Mouse (Mus musculus) spleen, adult 18-20 months (tissue): Measurements from ENCODE around the gene Gabrd.
A peak's percentile ranks its signal among the peaks of the same experiment; 100 is the strongest.
"Not testable (repeated sequence)": the region's sequence is repeated elsewhere in the genome, so short reads cannot be mapped to it uniquely, and the experiment has no call there.

Experiments used
- DNase-seq, 2 experiments: peaks; one replicate each; pipeline ENCODE4 v3.0.0; 2022; ENCODE audit warnings: mixed read lengths in 2 of 2

The Gabrd gene

GRCm38 (mm10) chr4:155397511-155398221 is at the start of gene Gabrd:
Gene Gabrd, minus strand, starts transcription at chr4:155398112.
- DNase-seq, result no peak

DNA sequence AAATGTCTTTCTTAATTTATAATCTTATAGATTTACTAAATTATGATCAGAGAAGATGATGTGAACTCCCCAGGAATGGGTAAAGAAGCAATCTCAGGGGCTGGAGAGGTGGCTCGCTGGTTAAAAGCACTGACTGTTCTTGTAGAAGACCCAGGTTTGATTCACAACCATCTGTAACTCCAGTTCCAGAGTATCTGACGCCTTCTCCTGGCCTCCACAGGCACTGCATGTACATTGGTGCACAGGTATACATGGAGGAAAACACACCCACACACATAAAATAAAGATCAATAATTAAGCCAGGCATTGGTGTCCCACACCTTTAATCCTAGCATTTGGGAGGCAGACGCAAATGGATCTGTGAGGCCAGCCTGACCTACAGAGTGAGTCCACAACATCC is 44.9 kb upstream of the Gabrd start:
- no peak for DNase-seq

DNA sequence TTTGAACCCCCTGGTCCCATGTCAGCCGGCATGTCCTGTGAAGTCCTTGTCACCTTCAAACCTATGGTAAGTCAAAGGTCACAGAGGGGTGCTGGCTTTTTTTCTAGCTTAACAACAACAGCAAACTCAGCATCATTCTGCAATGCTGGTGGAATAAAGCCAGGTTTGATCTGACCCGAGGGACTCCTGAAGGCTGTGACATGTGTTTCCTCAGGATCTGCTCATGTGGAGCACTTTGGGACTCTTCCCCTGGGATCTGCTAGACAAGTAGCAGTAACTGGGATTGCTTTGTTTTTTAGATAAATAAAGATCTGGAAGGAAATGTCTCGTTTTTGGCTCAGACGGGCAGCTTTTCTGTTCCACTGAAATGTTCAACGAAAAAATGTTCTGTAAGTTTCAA is 36.1 kb upstream of the Gabrd start:
- no peak for DNase-seq

DNA sequence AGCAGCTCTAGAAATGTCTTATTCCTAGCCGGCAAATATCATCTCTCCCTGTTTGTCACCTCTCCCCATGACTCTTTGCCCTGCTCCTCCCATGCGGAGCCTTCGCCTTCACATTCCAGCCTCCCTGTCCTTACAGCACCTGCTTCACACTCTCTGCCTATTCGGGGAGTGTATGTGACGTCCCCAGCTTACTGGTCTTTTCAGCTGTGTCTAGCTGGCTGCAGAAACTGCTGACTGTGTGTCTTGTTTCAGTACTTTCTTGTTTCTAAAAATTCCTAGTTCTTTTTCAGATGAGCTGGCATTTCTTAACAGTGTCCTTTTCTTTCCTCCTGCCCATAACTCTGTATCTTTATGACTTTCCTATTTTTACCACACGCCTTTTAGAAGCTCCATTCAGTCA is 34.4 kb upstream of the Gabrd start:
- DNase-seq, result no peak

- no peak for DNase-seq
Observed at GRCm38 (mm10) chr4:155429202-155429601, 31.3 kb upstream of the Gabrd start.

- DNase-seq, result no peak
Observed at GRCm38 (mm10) chr4:155428442-155428841, 30.5 kb upstream of the Gabrd start.

DNA sequence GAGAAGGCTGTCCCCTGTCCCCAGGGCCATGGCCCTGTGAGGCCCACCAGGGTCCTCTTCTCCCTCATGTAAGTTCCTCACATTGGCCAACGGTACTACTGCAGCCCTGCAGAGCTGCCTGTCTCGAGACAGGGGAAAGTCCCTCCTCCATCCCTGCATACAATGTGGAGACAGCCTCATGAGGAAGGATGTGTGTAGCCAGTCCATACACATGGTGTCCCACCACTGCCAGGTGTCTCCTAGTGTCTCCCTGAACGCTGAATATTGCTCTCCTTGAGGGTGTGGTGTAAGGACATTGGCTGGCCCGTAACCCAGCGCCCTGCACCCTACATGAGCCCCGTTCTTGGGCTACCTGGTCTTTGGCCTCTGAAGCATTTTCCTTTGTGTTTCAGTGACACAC is 28.4 kb upstream of the Gabrd start:
- no peak for DNase-seq

GRCm38 (mm10) chr4:155423988-155424387 is 26.1 kb upstream of the Gabrd start:
- DNase-seq, result no peak

GRCm38 (mm10) chr4:155421412-155422370 is 23.8 kb upstream of the Gabrd start:
- DNase-seq, result not testable (repeated sequence)

DNA sequence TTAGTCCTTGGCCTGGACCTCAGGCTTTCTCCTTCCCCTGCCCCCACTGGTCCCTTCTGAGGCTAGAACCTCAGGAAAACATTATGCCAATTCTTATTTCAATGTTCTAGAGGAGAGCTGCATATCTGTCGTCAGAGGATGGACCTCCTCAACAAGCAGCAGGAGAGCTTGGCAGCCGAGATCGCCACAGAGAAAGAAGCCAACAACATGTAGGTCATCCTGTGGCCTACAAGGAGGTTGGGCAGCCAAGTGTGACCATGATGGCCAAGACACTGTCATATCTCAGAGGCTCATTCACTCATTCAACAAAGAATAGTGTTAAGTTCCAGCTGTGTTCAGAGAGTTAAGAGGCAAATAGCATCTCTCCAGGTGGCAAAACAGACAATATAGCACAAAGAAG is 22.2 kb upstream of the Gabrd start:
- DNase-seq, result no peak

GRCm38 (mm10) chr4:155414656-155415235 is 16.8 kb upstream of the Gabrd start:
- DNase-seq, result no peak

DNA sequence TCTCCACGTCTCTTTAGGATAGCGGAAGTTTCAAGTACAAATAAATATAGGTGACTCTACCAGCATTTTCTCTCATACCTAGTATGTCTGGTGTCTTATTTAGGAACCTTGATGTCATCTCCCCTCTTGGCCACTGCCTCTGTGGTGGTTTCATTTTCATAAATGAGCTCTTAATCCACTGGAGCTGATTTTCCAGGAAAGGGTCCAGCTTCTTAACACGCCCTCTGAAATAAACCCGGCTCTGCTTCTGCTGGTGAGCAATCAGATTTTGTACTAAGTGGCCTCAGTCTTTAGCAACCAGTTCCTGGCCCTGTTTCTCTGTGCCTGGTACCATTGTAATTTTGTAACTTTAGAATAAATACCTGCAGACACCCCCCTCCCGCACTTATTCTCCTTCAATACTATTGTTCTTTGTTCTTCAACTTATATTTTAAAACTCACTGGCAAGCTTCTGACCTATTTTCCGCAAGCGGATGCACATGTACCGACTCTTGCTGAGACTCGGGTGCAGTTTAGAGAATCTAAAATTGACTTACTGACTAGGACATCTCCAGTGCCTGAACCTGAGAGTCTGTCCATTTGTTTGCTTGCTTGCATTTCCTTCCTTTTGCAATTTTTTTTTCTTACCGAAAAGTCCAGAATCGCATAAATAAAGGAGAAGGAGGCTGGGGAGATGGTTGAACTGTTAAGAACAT is 15.9 kb upstream of the Gabrd start:
- DNase-seq, result no peak

GRCm38 (mm10) chr4:155412124-155412523 is 14.2 kb upstream of the Gabrd start:
- DNase-seq, result no peak

DNA sequence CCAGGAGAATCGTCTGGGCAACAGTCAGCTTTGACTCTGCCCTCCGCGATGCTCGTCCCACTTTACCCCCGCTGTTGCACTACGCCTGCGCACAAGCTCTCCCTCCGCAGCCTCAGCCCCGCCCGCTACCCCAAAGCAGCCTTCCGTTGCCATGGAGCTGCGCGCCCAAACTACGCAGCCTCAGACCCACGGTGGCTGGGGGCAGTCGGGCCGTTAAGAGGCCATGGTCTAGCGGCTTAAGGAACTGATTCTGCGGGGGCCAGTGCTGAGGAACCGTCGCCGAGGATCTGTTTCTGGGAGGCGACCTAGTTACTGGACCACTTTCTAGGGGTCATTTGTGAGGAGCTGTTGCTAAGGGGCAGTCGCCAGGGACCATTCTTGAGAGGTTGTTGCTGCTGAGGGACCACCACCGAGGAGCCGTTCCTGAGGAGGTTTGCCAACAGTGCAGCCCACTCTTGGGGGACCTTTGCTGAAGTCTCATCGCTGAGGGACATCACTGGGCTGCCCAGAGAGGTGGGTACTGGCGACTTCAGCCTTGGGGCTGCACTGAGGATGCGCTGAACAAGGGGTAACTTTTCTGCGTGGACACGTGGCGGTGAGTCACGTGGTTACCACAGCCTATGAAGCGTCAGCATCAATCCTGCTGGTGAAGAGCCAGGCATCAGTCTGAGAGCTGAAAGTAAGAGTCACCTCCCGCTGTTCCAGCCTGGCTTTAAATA is 11.3 kb upstream of the Gabrd start, which contains the start of gene Cfap74:
Cfap74 (plus strand) TSS at position 133 of the 719 bp plus-strand sequence.
- DNase-seq, result peak; percentile 32 to 37

GRCm38 (mm10) chr4:155408695-155409057 is 10.8 kb upstream of the Gabrd start:
- no peak for DNase-seq

DNA sequence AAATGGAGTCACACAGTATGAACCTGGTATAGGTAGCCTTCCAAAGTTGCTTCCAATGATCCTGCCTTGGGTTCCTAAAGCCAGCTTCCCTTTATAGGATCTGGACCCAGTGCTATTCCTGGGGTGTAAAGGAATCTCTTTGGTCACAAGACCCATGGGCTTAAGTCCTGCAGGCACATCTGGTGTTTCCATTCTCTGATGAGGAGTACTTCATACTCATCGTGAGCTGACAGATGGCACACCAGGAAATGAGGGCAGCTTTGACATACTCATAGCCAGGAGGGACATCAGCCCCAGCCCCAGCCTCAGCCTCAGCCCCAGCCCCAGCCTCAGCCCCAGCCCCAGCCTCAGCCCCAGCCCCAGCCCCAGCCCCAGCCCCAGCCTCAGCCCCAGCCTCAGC is 4.6 kb upstream of the Gabrd start:
- no peak for DNase-seq

GRCm38 (mm10) chr4:155401121-155401520 is 3.2 kb upstream of the Gabrd start:
- DNase-seq, result no peak

DNA sequence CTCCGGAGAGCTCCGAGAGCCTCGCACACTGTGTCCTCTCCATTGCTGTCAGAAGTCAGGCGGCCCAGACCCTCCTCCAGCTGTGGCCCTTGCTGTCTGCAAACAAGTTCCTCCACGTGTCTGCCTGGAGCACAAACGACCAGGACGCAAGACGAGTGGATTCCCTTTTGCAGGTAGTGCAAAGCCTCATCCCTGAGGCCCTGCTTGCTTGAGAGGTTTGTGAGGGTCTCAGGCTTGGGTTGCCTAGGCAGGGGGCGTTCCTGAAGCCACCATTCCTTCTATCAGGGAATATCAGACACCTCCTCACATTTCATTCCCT is 269 bp upstream of the Gabrd start:
- no peak for DNase-seq

- DNase-seq, result no peak
Observed at GRCm38 (mm10) chr4:155396751-155397150, 1.2 kb downstream of the Gabrd start.

GRCm38 (mm10) chr4:155395471-155395870 is 2.4 kb downstream of the Gabrd start:
- no peak for DNase-seq

GRCm38 (mm10) chr4:155387166-155387565 is 10.7 kb downstream of the Gabrd start:
- no peak for DNase-seq

- no peak for DNase-seq
Observed at GRCm38 (mm10) chr4:155383326-155383725, 14.6 kb downstream of the Gabrd start.
